Mouse (Mus musculus) activated CD4-positive, CD25-positive, alpha-beta regulatory T cell, adult 4 months (primary cell): Measurements from ENCODE around the gene Ttll1. TPM values are rescaled to one million over a fixed set of nuclear protein-coding genes. Genes with fewer than 3 reads are reported as not detected.
"Not testable (repeated sequence)": the region's sequence is repeated elsewhere in the genome, so short reads cannot be mapped to it uniquely, and the experiment has no call there.

ENCODE experiments used
- ATAC-seq: one replicate; pipeline ENCODE4 v1.8.0; 2017
- polyA plus RNA-seq, 2 experiments: library from polyadenylated mRNA; unstranded; fragments of 100-300 nt; shearing (Covaris generic); gene quantifications; one replicate each; pipeline ENCODE4 v1.2.1; 2017

Ttll1 gene
- polyA plus RNA-seq, 2 experiments from 2014 or later: 8.4 to 9.8 TPM

- ATAC-seq: no peak
Observed at GRCm38 (mm10) chr15:83482645-83483224, 28.0 kb downstream of the Ttll1 start.

GRCm38 (mm10) chr15:83481236-83481780, 29.4 kb downstream of the Ttll1 start:
- no peak for ATAC-seq

DNA sequence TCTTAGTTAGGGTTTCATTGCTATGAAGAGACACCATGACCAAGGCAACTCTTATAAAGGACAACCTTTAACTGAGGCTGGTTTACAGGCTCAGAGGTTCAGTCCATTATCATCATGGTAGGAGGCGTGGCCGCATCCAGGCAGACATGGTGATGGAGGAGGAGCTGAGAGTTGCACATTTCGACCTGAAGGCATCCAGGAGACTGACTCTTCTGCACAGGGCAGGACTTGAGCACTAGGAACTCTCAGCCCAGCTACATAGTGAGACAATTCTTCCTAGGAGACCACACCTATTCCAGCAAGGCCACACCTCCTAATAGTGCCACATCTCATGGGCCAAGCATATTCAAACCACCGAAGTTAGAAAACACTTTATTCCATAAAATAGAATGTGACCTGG, 30.9 kb downstream of the Ttll1 start:
- no peak for ATAC-seq

GRCm38 (mm10) chr15:83478096-83478495, 32.6 kb downstream of the Ttll1 start:
- no peak for ATAC-seq

- no peak for ATAC-seq
Observed at GRCm38 (mm10) chr15:83476593-83477273, 34.0 kb downstream of the Ttll1 start.

GRCm38 (mm10) chr15:83474466-83474836, 36.2 kb downstream of the Ttll1 start:
- ATAC-seq: peak; percentile 47

GRCm38 (mm10) chr15:83473832-83474465, 36.7 kb downstream of the Ttll1 start:
- ATAC-seq: peak; percentile 98

GRCm38 (mm10) chr15:83473251-83473650, 37.4 kb downstream of the Ttll1 start:
- ATAC-seq: no peak

DNA sequence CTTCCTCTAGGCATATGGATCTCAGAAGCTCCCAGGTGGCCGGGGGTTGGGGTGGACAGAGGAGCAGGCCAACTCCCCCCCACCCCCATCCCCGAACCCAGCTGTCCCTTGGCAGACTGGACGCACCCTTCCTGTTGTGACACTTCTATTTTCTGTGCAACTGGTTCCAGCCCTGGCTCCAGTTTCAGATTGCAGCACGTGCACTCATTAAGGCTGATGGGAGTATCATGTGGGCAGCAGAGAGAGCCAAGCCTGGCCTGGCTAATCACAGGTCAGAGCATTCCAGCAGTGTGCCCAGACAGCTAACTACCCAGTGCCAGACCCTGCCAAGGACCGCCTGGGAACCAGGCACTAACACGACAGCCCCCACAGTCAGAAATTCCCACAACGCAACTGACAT, 39.2 kb downstream of the Ttll1 start:
- no peak for ATAC-seq

DNA sequence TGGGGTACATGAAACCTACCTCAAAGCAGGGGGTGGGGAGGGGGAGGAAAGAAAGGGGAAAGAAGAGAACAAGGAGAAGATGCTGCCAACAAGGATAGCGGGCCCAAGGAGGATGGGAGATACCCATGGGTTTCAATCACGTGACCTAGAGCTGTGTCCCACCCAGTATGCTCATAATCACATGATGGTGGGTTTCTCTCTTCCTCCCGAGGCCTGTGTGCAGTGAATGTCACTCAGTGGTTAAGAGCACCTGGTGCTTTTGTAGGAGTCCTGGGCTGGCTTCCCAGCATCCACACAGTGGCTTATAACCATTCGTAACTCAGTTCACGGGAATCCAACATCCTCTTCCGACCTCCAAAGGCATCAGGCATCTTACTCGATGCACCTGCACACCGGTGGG, 40.2 kb downstream of the Ttll1 start:
- ATAC-seq: no peak

GRCm38 (mm10) chr15:83469279-83469821, 41.3 kb downstream of the Ttll1 start:
- no peak for ATAC-seq

DNA sequence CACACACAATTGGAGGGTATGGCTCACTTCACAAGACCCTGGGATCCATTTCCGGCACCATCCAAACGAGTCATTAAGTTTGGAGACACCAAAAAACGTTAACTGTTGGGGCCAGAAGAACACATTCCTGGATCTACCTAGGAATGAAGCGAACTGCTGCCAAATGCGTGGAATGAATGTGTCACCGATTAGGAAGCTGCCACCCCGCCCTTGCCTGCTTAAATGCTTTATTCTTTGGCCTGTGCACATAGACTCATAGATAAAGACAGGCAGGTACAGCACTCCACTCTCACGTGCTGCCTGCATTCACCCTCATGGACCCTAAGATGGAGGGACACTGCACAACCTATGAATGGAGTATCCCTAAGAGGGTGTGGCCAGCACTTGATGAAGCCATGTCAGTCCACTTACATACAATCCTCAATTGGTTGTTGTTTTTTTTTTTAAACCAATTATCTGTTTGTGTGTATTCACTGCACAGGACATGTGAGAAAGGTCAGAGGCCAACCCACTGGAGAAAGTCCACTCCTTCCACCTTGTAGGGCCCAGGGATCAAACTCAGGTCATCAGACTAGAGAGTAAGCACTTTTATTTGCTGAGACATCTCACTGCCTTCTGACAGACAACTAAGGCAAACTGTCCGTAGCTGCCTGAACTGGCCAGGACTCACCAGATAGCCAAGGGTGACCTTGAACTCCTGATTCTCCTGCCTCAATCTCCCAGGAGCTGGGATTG, 43.3 kb downstream of the Ttll1 start:
- no peak for ATAC-seq

DNA sequence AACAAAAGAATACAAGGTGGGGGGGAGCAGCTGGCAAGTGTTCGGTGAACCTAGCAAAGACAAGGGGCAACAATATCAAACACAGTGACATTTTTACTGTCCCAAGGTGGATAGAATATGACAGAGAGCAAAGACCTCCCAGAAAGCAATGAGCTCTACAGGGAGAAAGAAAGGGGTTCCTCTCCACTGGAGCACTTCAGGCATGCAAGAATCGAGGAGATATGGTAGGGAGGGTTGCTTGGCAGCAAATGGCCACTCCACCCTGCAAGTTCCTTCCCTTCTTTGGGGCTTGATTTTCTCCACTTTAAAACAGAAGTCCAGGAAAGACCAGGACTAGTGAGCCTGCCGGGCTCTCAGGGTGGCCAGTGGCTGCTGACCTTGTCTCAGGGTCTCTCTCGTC, 44.4 kb downstream of the Ttll1 start:
- ATAC-seq: no peak

GRCm38 (mm10) chr15:83464905-83465650, 45.6 kb downstream of the Ttll1 start:
- ATAC-seq: no peak

- ATAC-seq: peak; percentile 98
Observed at GRCm38 (mm10) chr15:83464083-83464904, 46.4 kb downstream of the Ttll1 start, which contains the start of gene Pacsin2. Pacsin2 (minus strand) TSS chr15:83464606.

- no peak for ATAC-seq
Observed at GRCm38 (mm10) chr15:83463369-83464082, 47.2 kb downstream of the Ttll1 start.

DNA sequence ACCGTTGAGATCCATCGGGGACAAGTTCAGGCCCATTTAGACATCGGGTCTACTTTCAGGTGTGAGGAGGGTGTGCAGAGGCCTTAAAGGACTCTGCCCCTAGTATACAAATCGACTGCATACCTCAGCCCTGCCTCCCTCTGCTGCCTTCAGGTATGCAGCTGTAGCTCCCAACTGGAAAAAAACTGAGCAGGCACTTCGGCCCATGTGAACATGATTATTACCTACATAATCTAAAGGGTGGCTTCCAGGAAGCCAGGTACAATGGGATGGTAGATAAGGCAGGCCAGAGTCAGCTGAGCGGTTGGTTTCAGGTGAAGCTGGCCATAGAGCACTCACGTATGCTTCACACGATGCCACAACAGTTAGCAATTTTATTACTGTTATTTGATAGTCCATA, 48.3 kb downstream of the Ttll1 start:
- not testable (repeated sequence) for ATAC-seq

GRCm38 (mm10) chr15:83460891-83461290, 49.8 kb downstream of the Ttll1 start:
- no peak for ATAC-seq

DNA sequence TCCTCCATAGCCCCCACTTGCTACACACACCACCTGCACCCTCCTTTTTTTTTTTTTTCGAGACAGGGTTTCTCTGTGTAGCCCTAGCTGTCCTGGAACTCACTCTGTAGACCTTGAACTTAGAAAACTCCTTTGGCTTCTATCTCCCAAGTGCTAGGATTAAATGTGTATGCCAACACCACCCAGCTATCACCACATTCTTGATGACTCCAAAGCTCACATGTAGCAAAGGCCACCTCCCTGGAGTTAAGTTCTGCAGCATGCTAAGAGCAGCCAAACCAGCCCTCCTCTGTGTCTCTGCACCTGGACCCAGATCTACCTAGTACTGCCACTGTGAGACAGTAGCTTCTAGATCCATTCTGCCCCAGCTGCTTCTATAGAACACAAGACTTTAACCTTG, 53.2 kb downstream of the Ttll1 start:
- no peak for ATAC-seq

DNA sequence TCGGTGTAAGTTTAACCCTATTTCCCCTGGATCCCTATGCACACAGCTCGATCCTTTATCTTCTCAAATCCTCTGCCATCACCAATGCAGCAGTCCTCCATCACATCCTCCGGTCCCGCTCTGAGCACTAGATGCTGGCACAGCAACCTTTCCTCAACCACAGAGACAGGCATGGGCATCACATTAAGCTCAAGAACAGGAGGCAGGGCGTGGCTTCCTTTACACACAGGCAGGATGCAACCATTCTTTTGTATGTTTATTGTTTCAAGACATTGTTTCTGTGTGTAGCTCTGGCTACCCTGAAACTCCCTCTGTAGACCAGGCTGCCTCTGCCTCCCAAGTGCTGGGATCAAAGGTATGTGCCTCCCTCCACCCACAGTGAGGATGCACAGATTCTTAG, 55.1 kb downstream of the Ttll1 start:
- peak; percentile 92 for ATAC-seq
